Mouse (Mus musculus): ENCODE measurements around the gene Myo10.

Myo10 gene

DNA sequence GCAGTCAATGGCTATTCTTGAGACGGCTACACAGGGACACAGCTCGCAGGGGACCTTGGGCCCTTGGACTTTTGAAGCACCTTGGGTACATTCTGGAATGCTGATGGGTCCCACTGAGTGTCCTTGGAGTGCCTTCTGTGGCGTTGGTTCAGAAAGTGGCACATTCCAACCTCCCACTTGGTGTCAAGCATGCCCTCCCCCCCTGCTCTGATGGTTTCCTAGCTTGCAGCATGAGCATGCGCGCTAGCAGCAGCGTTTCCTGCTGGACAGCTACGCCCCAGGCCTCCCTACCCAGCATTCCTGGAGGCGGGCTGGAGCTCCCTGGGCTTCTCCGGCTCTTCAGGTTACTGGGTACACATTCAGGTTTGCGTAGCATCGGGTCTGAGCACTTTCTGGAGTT is 228.2 kb downstream of the Myo10 start:
- no peak for DNase-seq

DNA sequence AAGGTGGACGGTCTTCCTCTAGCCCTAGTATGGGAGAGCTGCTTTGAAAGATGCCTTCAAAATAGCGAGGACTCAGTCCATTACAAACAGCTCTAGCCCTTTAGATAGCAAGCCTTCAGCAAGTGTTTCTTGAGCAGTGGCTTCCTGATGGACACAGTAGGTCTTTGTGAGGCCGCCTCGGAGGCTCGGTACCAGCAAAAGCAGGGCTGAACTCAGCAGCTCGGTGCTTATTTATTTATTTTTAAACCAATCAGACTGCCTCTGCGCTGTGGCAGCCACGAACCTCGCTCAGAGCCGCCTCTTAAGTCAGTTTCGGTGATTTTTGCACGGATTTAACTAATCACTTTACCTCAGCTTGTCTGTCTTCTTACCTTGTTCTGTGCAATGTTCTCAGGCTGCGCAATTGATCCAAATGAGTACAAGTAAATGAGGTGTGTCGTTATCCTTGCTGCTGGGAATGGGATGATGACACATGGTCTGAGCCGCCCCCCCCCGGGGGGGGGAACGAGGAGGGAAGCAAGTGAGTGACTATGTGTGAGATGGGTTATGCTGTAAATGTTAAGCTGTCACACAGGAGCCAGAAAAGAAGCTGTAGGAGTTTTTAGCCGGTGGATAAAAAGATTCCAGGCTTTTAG is 232.1 kb downstream of the Myo10 start:
- no peak for DNase-seq

DNA sequence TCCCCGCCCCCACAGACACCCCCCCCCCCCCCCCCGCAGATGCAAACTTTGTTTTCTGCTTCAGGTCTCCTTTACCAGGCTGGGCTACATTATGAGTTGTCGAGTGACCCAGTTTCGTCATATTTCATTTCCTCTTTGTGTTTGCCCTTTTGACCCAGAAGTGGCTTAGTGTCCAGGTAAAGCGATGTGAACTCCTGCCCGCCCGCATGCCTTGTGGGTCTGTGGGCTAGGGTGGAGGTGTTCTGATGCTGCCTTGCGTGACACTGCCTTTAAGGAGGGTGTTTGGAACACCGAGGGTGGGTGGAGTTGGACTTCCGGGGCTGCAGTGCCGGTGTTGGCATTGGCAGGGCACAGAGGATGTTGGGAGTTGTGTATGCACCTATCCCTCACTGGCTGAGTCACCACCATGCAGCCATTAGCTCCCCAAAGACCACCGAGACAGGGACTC is 236.3 kb downstream of the Myo10 start:
- no peak for DNase-seq

DNA sequence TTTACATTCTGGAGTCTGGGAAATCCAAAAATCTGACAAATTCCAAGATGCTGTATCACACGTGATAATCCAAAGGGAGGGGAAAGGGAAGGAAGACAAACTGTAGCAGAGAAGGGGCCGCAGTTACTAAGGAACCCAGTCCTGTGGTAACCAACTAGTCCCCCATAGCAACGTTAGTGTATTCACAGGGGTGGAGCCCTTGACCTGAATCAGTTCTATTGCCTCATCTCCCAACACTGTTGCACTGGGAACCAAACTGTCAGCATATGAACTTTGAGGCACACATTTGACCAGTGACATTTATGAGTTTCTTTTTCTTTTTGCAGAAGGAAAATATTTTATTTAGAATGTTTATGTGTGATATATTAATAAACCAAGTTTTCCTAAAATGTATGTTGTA is 237.1 kb downstream of the Myo10 start:
- DNase-seq: no peak

DNA sequence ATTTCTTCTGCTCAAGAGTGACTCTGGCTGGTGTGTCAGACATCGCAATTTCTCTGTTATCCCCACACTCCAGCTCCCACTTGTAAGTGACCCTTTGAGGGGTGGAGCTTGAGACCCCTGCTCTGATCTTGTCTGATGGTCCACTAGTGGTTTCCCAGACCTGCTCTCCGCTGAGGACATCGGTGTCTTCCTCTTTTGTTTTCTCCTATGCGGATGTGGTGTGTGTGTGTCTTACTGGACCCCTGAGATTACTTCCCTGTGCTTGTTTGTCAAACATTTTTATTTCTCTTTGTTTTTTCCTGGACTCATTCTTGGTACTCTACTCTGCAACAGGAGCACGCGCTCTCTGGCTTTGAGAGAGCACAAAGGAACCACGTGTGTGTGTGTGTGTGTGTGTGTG is 239.6 kb downstream of the Myo10 start:
- no peak for DNase-seq

Data from retina, postnatal 1 day (tissue).